Mouse (Mus musculus) MEL (cell line): Measurements from ENCODE around the gene Mkks. TPM values are rescaled to one million over a fixed set of nuclear protein-coding genes. Genes with fewer than 3 reads are reported as not detected.
A peak's percentile ranks its signal among the peaks of the same experiment; 100 is the strongest.
"Not testable (repeated sequence)": the region's sequence is repeated elsewhere in the genome, so short reads cannot be mapped to it uniquely, and the experiment has no call there.

Source experiments
- DNase-seq: peaks from one replicate; pipeline ENCODE4 v3.0.0; 2011; ENCODE audit warnings: low read depth, low spot score
- H3K27ac ChIP-seq: 2 replicates; pipeline ENCODE4 v1.5.1; 2012; ENCODE audit warnings: low read depth, mild to moderate bottlenecking, control low read depth, low read length, moderate library complexity; ENCODE audit not compliant: control insufficient read depth
- H3K27me3 ChIP-seq, 2 experiments: fragments of 150-350 bp in 1 of 2; sonication (generic) in 1 of 2; 2 replicates each; pipeline ENCODE4 v1.6.1; 2012; ENCODE audit warnings: low read length in 2 of 2, mild to moderate bottlenecking in 2 of 2, improper control_type of control experiment in 1 of 2, moderate library complexity in 1 of 2; ENCODE audit not compliant: insufficient read depth in 2 of 2, control insufficient read depth in 1 of 2
- H3K36me3 ChIP-seq, 2 experiments: 2 replicates each; pipeline ENCODE4 v1.6.1; 2012 to 2014; ENCODE audit warnings: low read length in 2 of 2, improper control_type of control experiment in 1 of 2, inconsistent platforms in 1 of 2, mild to moderate bottlenecking in 1 of 2; ENCODE audit not compliant: insufficient read depth in 2 of 2, control insufficient read depth in 1 of 2
- H3K4me1 ChIP-seq, 2 experiments: fragments of 150-350 bp in 1 of 2; sonication (generic) in 1 of 2; 2 replicates each; pipeline ENCODE4 v1.6.1; 2012; ENCODE audit warnings: low read length in 2 of 2, improper control_type of control experiment in 1 of 2, mild to moderate bottlenecking in 1 of 2; ENCODE audit not compliant: insufficient read depth in 2 of 2, control insufficient read depth in 1 of 2
- H3K4me3 ChIP-seq, 2 experiments: fragments of 150-350 bp in 1 of 2; sonication (generic) in 1 of 2; 2 replicates each; pipeline ENCODE4 v1.5.1; 2012; ENCODE audit warnings: low read depth in 2 of 2, low read length in 2 of 2, mild to moderate bottlenecking in 2 of 2, moderate library complexity in 2 of 2, control low read depth in 1 of 2, improper control_type of control experiment in 1 of 2; ENCODE audit not compliant: control insufficient read depth in 1 of 2, insufficient read depth in 1 of 2
- H3K79me2 ChIP-seq: 2 replicates; pipeline ENCODE4 v1.6.1; 2012; ENCODE audit warnings: mild to moderate bottlenecking, low read length, moderate library complexity; ENCODE audit not compliant: control insufficient read depth, poor library complexity, insufficient read depth
- H3K9ac ChIP-seq: 2 replicates; pipeline ENCODE4 v1.6.1; 2012; ENCODE audit warnings: low read depth, mild to moderate bottlenecking, control low read depth, low read length, moderate library complexity; ENCODE audit not compliant: control insufficient read depth, poor library complexity, severe bottlenecking
- H3K9me3 ChIP-seq: fragments of 150-350 bp; sonication (generic); replicated peaks from 2 replicates; pipeline ENCODE4 v1.6.1; 2012; ENCODE audit warnings: mild to moderate bottlenecking, low read length, improper control_type of control experiment, moderate library complexity; ENCODE audit not compliant: insufficient read depth
- CTCF ChIP-seq, 3 experiments: IDR thresholded peaks in 2 of 3; conservative IDR thresholded peaks in 1 of 3; 2 replicates each; pipeline ENCODE4 v1.5.1; 2011 to 2012; ENCODE audit warnings: low read length in 3 of 3, low read depth in 2 of 3, mild to moderate bottlenecking in 2 of 3, improper control_type of control experiment in 1 of 3, inconsistent platforms in 1 of 3, mixed read lengths in 1 of 3, moderate library complexity in 1 of 3; ENCODE audit not compliant: control insufficient read depth in 1 of 3, insufficient read depth in 1 of 3, poor library complexity in 1 of 3, severe bottlenecking in 1 of 3
- ELF1 ChIP-seq: IDR thresholded peaks from 2 replicates; pipeline ENCODE4 v1.6.1; 2014; ENCODE audit warnings: low read depth, mild to moderate bottlenecking, inconsistent platforms, low read length, improper control_type of control experiment, moderate library complexity
- KAT2A ChIP-seq: conservative IDR thresholded peaks from 2 replicates; pipeline ENCODE4 v1.6.1; 2012; ENCODE audit warnings: low read depth, low read length, improper control_type of control experiment, inconsistent platforms
- MAX ChIP-seq: IDR thresholded peaks from 2 replicates; pipeline ENCODE4 v1.6.1; 2011; ENCODE audit warnings: low read length, improper control_type of control experiment
- MAZ ChIP-seq: IDR thresholded peaks from 2 replicates; pipeline ENCODE4 v1.6.1; 2012; ENCODE audit warnings: low read depth, mild to moderate bottlenecking, inconsistent platforms, low read length, improper control_type of control experiment
- NELFE ChIP-seq: IDR thresholded peaks from 2 replicates; pipeline ENCODE4 v1.6.1; 2011; ENCODE audit warnings: low read depth, low read length, improper control_type of control experiment
- POLR2A ChIP-seq, 2 experiments: IDR thresholded peaks; 2 replicates each; pipeline ENCODE4 v1.6.1; 2011 to 2012; ENCODE audit warnings: low read length in 2 of 2, mild to moderate bottlenecking in 2 of 2, control low read depth in 1 of 2, improper control_type of control experiment in 1 of 2, low read depth in 1 of 2, moderate library complexity in 1 of 2; ENCODE audit not compliant: control insufficient read depth in 1 of 2, insufficient read depth in 1 of 2, poor library complexity in 1 of 2
- RAD21 ChIP-seq: IDR thresholded peaks from 2 replicates; pipeline ENCODE4 v1.6.1; 2011; ENCODE audit warnings: mild to moderate bottlenecking, low read depth, low read length, improper control_type of control experiment
- RCOR1 ChIP-seq: IDR thresholded peaks from 2 replicates; pipeline ENCODE4 v1.6.1; 2012; ENCODE audit warnings: low read depth, mild to moderate bottlenecking, inconsistent platforms, low read length, improper control_type of control experiment
- SMC3 ChIP-seq: IDR thresholded peaks from 2 replicates; pipeline ENCODE4 v1.6.1; 2011; ENCODE audit warnings: low read depth, low read length, improper control_type of control experiment
- TBP ChIP-seq: IDR thresholded peaks from 2 replicates; pipeline ENCODE4 v1.8.0; 2011; ENCODE audit warnings: low read depth, low read length, improper control_type of control experiment
- UBTF ChIP-seq: IDR thresholded peaks from 2 replicates; pipeline ENCODE4 v1.6.1; 2012; ENCODE audit warnings: low read depth, mild to moderate bottlenecking, inconsistent platforms, low read length, improper control_type of control experiment, moderate library complexity, borderline replicate concordance; ENCODE audit not compliant: insufficient read depth
- USF1 ChIP-seq: IDR thresholded peaks from 2 replicates; pipeline ENCODE4 v1.6.1; 2014; ENCODE audit warnings: low read depth, mild to moderate bottlenecking, inconsistent platforms, low read length, improper control_type of control experiment, moderate library complexity
- ZC3H11A ChIP-seq: IDR thresholded peaks from 2 replicates; pipeline ENCODE4 v1.6.1; 2012; ENCODE audit warnings: low read depth, mild to moderate bottlenecking, inconsistent platforms, low read length, improper control_type of control experiment
- ZNF384 ChIP-seq: IDR thresholded peaks from 2 replicates; pipeline ENCODE4 v1.6.1; 2012; ENCODE audit warnings: low read depth, mild to moderate bottlenecking, inconsistent platforms, low read length, improper control_type of control experiment
- polyA plus RNA-seq, 2 experiments: library from polyadenylated mRNA; stranded (reverse) in 1 of 2; unstranded in 1 of 2; fragments of >175 nt in 1 of 2; fragments of >200 nt in 1 of 2; gene quantifications; 2 replicates each; pipeline versions ENCODE4 v1.2.1 to v1.2.4; 2012; ENCODE audit warnings: low replicate concordance in 2 of 2, low read depth in 1 of 2; ENCODE audit not compliant: insufficient read length in 2 of 2, insufficient read depth in 1 of 2, missing spikeins in 1 of 2
- total RNA-seq: library from RNA; depleted of rRNA; stranded (reverse); fragments of 300-350 nt; gene quantifications from 2 replicates; pipeline ENCODE4 v1.2.3, GENCODE M21; 2012

Gene Mkks
- total and polyA plus RNA-seq, 3 experiments = 4.0 to 5.1 TPM; not detected in 1

GRCm38 (mm10) chr2:136891951-136892371 is 772 bp upstream of the Mkks start (continued):
- TF ChIP-seq MAZ (no peak), USF1 (no peak)

GRCm38 (mm10) chr2:136890716-136891067 is 497 bp downstream of the Mkks start:
- DNase-seq, H3K27me3 ChIP-seq: not testable (repeated sequence)

GRCm38 (mm10) chr2:136886846-136887245 is 4.3 kb downstream of the Mkks start:
- DNase-seq = no peak
- H3K27ac ChIP-seq = no peak overlapping the region

More at GRCm38 (mm10) chr2:136890716-136891067, 497 bp downstream of the Mkks start:
- H3K4me3 ChIP-seq = peak overlapping the region; percentile 91 to 98
- peak overlapping the region; percentile 93 for H3K9ac ChIP-seq
- peaks cover under 1 to 16% of the 10 kb centered on the region in 2 experiments; a peak in 3 of 4 replicates for H3K36me3 ChIP-seq
- not testable (repeated sequence) for H3K9me3 ChIP-seq, H3K4me1 ChIP-seq
- peak overlapping the region; percentile 86 for H3K27ac ChIP-seq
- H3K79me2 ChIP-seq = peaks cover 19% of the 10 kb centered on the region

GRCm38 (mm10) chr2:136885579-136885978 is 5.6 kb downstream of the Mkks start, which contains the start of gene AL731706.2:
AL731706.2 (minus strand) TSS chr2:136885679.
- Histone ChIP-seq H3K9me3 (no peaks in the 10 kb centered on the region), H3K36me3 (peaks cover 7 to 14% of the 10 kb centered on the region in 2 experiments), H3K4me3 (no peak within 1 kb of the TSS), H3K9ac (no peak within 1 kb of the TSS), H3K27me3 (no peaks in the 10 kb centered on the region), H3K27ac (no peak within 1 kb of the TSS), H3K79me2 (peaks cover 11% of the 10 kb centered on the region), H3K4me1 (peaks cover 2 to 6% of the 10 kb centered on the region in 2 experiments; a peak in 2 of 4 replicates)
- TF ChIP-seq CTCF (IDR thresholded peaks at IDR 0.05 in 2 of 3, conservative IDR thresholded peaks at IDR 0.05 in 1 of 3; ENCODE audit: control insufficient read depth in 1 of 3, insufficient read depth in 1 of 3, low read depth in 2 of 3, low read length in 3 of 3, poor library complexity in 1 of 3, severe bottlenecking in 1 of 3) (no peak), UBTF (no peak), SMC3 (no peak), ELF1 (no peak), ZNF384 (no peak), POLR2A (IDR thresholded peaks at IDR 0.05; ENCODE audit: control insufficient read depth in 1 of 2, insufficient read depth in 1 of 2, low read depth in 1 of 2, low read length in 2 of 2, poor library complexity in 1 of 2) (no peak), TBP (no peak), KAT2A (no peak), RCOR1 (no peak), ZC3H11A (no peak), MAX (no peak), MAZ (no peak)
- no peak for DNase-seq

More at GRCm38 (mm10) chr2:136886846-136887245, 4.3 kb downstream of the Mkks start:
- Histone ChIP-seq H3K27me3 (no peaks in the 10 kb centered on the region), H3K36me3 (peaks cover 7 to 13% of the 10 kb centered on the region in 2 experiments), H3K4me1 (peaks cover 2 to 6% of the 10 kb centered on the region in 2 experiments; a peak in 2 of 4 replicates), H3K79me2 (peaks cover 13% of the 10 kb centered on the region), H3K9me3 (no peaks in the 10 kb centered on the region), H3K9ac (no peak overlapping the region), H3K4me3 (no peak overlapping the region)
- TF ChIP-seq RAD21 = peak; percentile 14
- TF ChIP-seq NELFE = no peak
- TF ChIP-seq CTCF (IDR thresholded peaks at IDR 0.05 in 2 of 3, conservative IDR thresholded peaks at IDR 0.05 in 1 of 3; ENCODE audit: control insufficient read depth in 1 of 3, insufficient read depth in 1 of 3, low read depth in 2 of 3, low read length in 3 of 3, poor library complexity in 1 of 3, severe bottlenecking in 1 of 3) = peak in 2 of 3 experiments; percentile 38 to 46; a peak in 4 of 6 replicates
- no peak for TF ChIP-seq RCOR1
- peak; percentile 49 for TF ChIP-seq SMC3
- TF ChIP-seq POLR2A (IDR thresholded peaks at IDR 0.05; ENCODE audit: control insufficient read depth in 1 of 2, insufficient read depth in 1 of 2, low read depth in 1 of 2, low read length in 2 of 2, poor library complexity in 1 of 2) = no peak
